Comparison of ENCODE assay signal across 8 mouse cellular contexts in the genomic region with DNA sequence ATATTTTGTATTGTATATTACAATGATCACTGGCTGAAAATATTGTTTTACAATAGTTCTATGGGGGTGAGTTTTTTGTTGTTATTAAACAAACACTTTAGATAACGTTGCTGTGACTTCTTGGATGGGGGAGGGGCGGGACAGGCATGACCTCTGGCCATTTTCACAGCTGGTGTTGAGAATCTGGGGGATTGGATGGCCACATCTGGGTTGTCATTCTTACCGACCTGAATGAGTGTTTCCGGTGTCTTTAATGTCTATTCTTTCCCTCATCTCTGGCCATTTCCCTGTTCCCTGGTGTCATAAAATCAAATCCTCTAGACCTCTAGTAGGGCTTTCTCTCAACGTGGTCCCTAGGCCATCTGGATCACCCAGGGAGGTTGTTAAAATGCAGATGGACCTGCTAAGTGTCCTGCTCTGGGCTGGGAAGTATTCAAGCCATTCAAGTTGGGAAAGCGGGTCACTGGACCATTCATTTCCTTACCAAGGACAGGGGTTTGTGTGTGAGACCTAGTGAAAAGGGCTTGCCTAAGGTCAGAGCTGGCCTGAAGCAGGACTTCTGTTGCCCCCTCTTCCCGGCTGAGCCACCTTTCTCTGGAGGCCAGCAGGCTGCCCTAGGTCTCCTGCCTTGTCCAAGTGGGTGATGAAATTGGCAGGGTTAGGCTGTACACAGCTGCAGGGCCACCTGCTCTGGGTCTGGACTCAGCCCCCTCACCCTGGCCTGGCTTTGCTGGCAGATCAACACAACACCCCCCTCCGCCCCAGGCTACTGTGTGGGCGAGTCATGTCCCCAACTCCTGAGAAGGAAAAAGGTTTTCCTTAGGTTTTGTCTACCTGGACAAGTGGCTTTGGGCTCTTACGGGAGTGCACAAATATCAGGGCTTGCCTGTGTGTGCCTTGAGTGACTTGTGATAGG. TPM values are rescaled to one million over a fixed set of nuclear protein-coding genes. Genes with fewer than 3 reads are reported as not detected.
DNase-seq lines count a peak whose midpoint lies in the region; ATAC-seq and TF ChIP-seq lines count a peak whose summit lies in the region.

No protein-coding gene starts in this region.

- no peak for ATAC-seq in forebrain, embryonic 11.5 days (replicated peaks; ENCODE audit: low FRiP score)
- ATAC-seq in hindbrain, embryonic 15.5 days (ENCODE audit: low FRiP score, low read depth): no peak
- no peak for ATAC-seq in lung, embryonic 16.5 days (ENCODE audit: low read depth)

- H3K27me3 ChIP-seq in ES-Bruce4 (ENCODE audit: control insufficient read depth, insufficient read depth, low read length, poor library complexity, severe bottlenecking): no peaks in the 10 kb centered on the region
- peaks cover 5% of the 10 kb centered on the region for H3K27me3 ChIP-seq in forebrain, embryonic 11.5 days (ENCODE audit: control insufficient read depth, insufficient read depth, low read length)
- H3K27me3 ChIP-seq in hindbrain, embryonic 15.5 days: no peaks in the 10 kb centered on the region
- no peaks in the 10 kb centered on the region for H3K27me3 ChIP-seq in lung, embryonic 16.5 days (ENCODE audit: control insufficient read depth, insufficient read depth, low read depth, low read length)

- H3K9me3 ChIP-seq in ES-Bruce4 (replicated peaks; ENCODE audit: control insufficient read depth, insufficient read depth, low read length, poor library complexity, severe bottlenecking): no peaks in the 10 kb centered on the region
- H3K9me3 ChIP-seq in forebrain, embryonic 11.5 days (ENCODE audit: control insufficient read depth, low read length): no peaks in the 10 kb centered on the region
- no peaks in the 10 kb centered on the region for H3K9me3 ChIP-seq in hindbrain, embryonic 15.5 days
- H3K9me3 ChIP-seq in lung, embryonic 16.5 days (ENCODE audit: control insufficient read depth, low read length): no peaks in the 10 kb centered on the region

- TF ChIP-seq EP300 in ES-Bruce4 (IDR thresholded peaks at IDR 0.05; ENCODE audit: insufficient read depth, low read depth, low read length): no peak

- H3K27ac ChIP-seq in ES-Bruce4 (ENCODE audit: insufficient read depth, low read length): 0 out of 2 replicates have a peak overlapping the region, but pooled peaks have one; percentile 15
- H3K27ac ChIP-seq in forebrain, embryonic 11.5 days (ENCODE audit: low read depth, low read length): peak overlapping the region; percentile 41; the same call in 1 of the 2 replicates
- peak overlapping the region; percentile 68 for H3K27ac ChIP-seq in hindbrain, embryonic 15.5 days (replicated peaks)
- H3K27ac ChIP-seq in lung, embryonic 16.5 days (ENCODE audit: low read length): peak overlapping the region; percentile 98

- peak overlapping the region; percentile 8; the same call in 1 of the 2 replicates for H3K9ac ChIP-seq in ES-Bruce4 (ENCODE audit: low read depth, poor library complexity, severe bottlenecking)
- peak overlapping the region; percentile 80 for H3K9ac ChIP-seq in forebrain, embryonic 11.5 days (ENCODE audit: low read length)
- H3K9ac ChIP-seq in hindbrain, embryonic 15.5 days: peak overlapping the region; percentile 30
- H3K9ac ChIP-seq in lung, embryonic 16.5 days (ENCODE audit: low read length): peak overlapping the region; percentile 90

- 19% methylated on average over 10 of the region's 10 CpGs for WGBS in forebrain, embryonic 11.5 days
- WGBS in hindbrain, embryonic 15.5 days: 11% methylated on average over 10 of the region's 10 CpGs
- WGBS in lung, embryonic 16.5 days: 9% methylated on average over 10 of the region's 10 CpGs

- peak overlapping the region; percentile 94 for H3K4me2 ChIP-seq in forebrain, embryonic 11.5 days (ENCODE audit: low read depth, low read length, severe bottlenecking)
- peak overlapping the region; percentile 75 for H3K4me2 ChIP-seq in hindbrain, embryonic 15.5 days
- peak overlapping the region; percentile 93 for H3K4me2 ChIP-seq in lung, embryonic 16.5 days (ENCODE audit: low read depth, low read length)

- TF ChIP-seq CTCF in ES-Bruce4 (IDR thresholded peaks at IDR 0.05; ENCODE audit: low read depth, low read length): no peak

- peak; percentile 70 for DNase-seq in 3134 (ENCODE audit: extremely low read depth, insufficient read length, low spot score)
- peak; percentile 59 for DNase-seq in forebrain, embryonic 11.5 days (ENCODE audit: low spot score)
- DNase-seq in frontal cortex, postnatal 10 days (ENCODE audit: low spot score in 2 of 2): no peak
- no peak for DNase-seq in thymus, postnatal 0 days (ENCODE audit: low spot score)
- no peak for DNase-seq in spleen, adult 12 weeks (ENCODE audit: low spot score)

- peak overlapping the region; percentile 36; the same call in 1 of the 2 replicates for H3K4me3 ChIP-seq in ES-Bruce4 (ENCODE audit: low read depth, low read length)
- H3K4me3 ChIP-seq in forebrain, embryonic 11.5 days (ENCODE audit: low read depth, low read length): peak overlapping the region; percentile 58
- peak overlapping the region; percentile 47 for H3K4me3 ChIP-seq in hindbrain, embryonic 15.5 days
- H3K4me3 ChIP-seq in lung, embryonic 16.5 days (ENCODE audit: low read length): peak overlapping the region; percentile 78

- peaks cover 7% of the 10 kb centered on the region for H3K4me1 ChIP-seq in ES-Bruce4 (ENCODE audit: control insufficient read depth, insufficient read depth, low read length)
- H3K4me1 ChIP-seq in forebrain, embryonic 11.5 days (replicated peaks; ENCODE audit: control insufficient read depth, insufficient read depth, low read length): peaks cover 28% of the 10 kb centered on the region
- H3K4me1 ChIP-seq in hindbrain, embryonic 15.5 days (replicated peaks): peaks cover 63% of the 10 kb centered on the region
- peaks cover 59% of the 10 kb centered on the region for H3K4me1 ChIP-seq in lung, embryonic 16.5 days (replicated peaks; ENCODE audit: control insufficient read depth, insufficient read depth, low read length)

- no peaks in the 10 kb centered on the region for H3K36me3 ChIP-seq in ES-Bruce4 (ENCODE audit: control insufficient read depth, insufficient read depth, low read length, poor library complexity, severe bottlenecking)
- no peaks in the 10 kb centered on the region for H3K36me3 ChIP-seq in forebrain, embryonic 11.5 days (ENCODE audit: control insufficient read depth, insufficient read depth, low read length)
- H3K36me3 ChIP-seq in hindbrain, embryonic 15.5 days: no peaks in the 10 kb centered on the region
- H3K36me3 ChIP-seq in lung, embryonic 16.5 days (ENCODE audit: control insufficient read depth, insufficient read depth, low read length): no peaks in the 10 kb centered on the region

- no peak for TF ChIP-seq POLR2A in ES-Bruce4 (IDR thresholded peaks at IDR 0.05; ENCODE audit: insufficient read depth, low read length)

RNA-seq across cellular contexts. Expression of gene Id1, which starts 1.5 kb away (rescaled TPM):
- 19.0 and 20.5 TPM in 2 replicates for polyA plus RNA-seq in ES-Bruce4 (2011; ENCODE audit: insufficient read depth, insufficient read length, low read depth, missing spikeins)
- polyA plus RNA-seq in forebrain, embryonic 11.5 days (2014; fragmentation: Nextera tagmentation; extraction: Ambion mirVana): 51.1 and 53.1 TPM in 2 replicates
- polyA plus RNA-seq in hindbrain, embryonic 15.5 days (2015; fragmentation: Nextera tagmentation; extraction: Ambion mirVana): 55.3 and 57.5 TPM in 2 replicates
- 186 and 189 TPM in 2 replicates for polyA plus RNA-seq in lung, embryonic 16.5 days (2015; fragmentation: Nextera tagmentation; extraction: Ambion mirVana)
- 22.9 and 23.9 TPM in 2 replicates for polyA plus RNA-seq in thymus, postnatal 0 days (2015; fragmentation: Nextera tagmentation; extraction: Ambion mirVana)

RNA-seq across cellular contexts. Expression of gene Cox4i2, which starts 16.4 kb away (rescaled TPM):
- 0.94 and 1.1 TPM in 2 replicates for polyA plus RNA-seq in ES-Bruce4 (2011; ENCODE audit: insufficient read depth, insufficient read length, low read depth, missing spikeins)
- polyA plus RNA-seq in forebrain, embryonic 11.5 days (2014; fragmentation: Nextera tagmentation; extraction: Ambion mirVana): 4.6 and 5.5 TPM in 2 replicates
- 6.3 TPM in 2 replicates for polyA plus RNA-seq in hindbrain, embryonic 15.5 days (2015; fragmentation: Nextera tagmentation; extraction: Ambion mirVana)
- polyA plus RNA-seq in lung, embryonic 16.5 days (2015; fragmentation: Nextera tagmentation; extraction: Ambion mirVana): 99.6 and 104 TPM in 2 replicates
- 5.6 and 6.5 TPM in 2 replicates for polyA plus RNA-seq in thymus, postnatal 0 days (2015; fragmentation: Nextera tagmentation; extraction: Ambion mirVana)

RNA-seq across cellular contexts. Expression of gene Mcts2, which starts 50.7 kb away (rescaled TPM):
- 31.2 and 31.5 TPM in 2 replicates for polyA plus RNA-seq in ES-Bruce4 (2011; ENCODE audit: insufficient read depth, insufficient read length, low read depth, missing spikeins)
- 37.9 and 39.5 TPM in 2 replicates for polyA plus RNA-seq in forebrain, embryonic 11.5 days (2014; fragmentation: Nextera tagmentation; extraction: Ambion mirVana)
- 32.6 and 37.3 TPM in 2 replicates for polyA plus RNA-seq in hindbrain, embryonic 15.5 days (2015; fragmentation: Nextera tagmentation; extraction: Ambion mirVana)
- polyA plus RNA-seq in lung, embryonic 16.5 days (2015; fragmentation: Nextera tagmentation; extraction: Ambion mirVana): 26.1 and 27.4 TPM in 2 replicates
- polyA plus RNA-seq in thymus, postnatal 0 days (2015; fragmentation: Nextera tagmentation; extraction: Ambion mirVana): 15.6 and 17.2 TPM in 2 replicates

Comparison
In these comparisons a context has a peak if more than half of its experiments do, and no peak if none do; other contexts are left out.
1. DNase-seq: peak in 3134 (single experiment) and forebrain, embryonic 11.5 days (single experiment); none in frontal cortex, postnatal 10 days (0 of 2), thymus, postnatal 0 days (single experiment) and spleen, adult 12 weeks (single experiment).
2. H3K27ac ChIP-seq: peak in every context shown above with its lines; median percentile 98 in lung, embryonic 16.5 days; 68 in hindbrain, embryonic 15.5 days; 41 in forebrain, embryonic 11.5 days; 15 in ES-Bruce4.
3. H3K9ac ChIP-seq: peak in every context shown above with its lines; median percentile 90 in lung, embryonic 16.5 days; 80 in forebrain, embryonic 11.5 days; 30 in hindbrain, embryonic 15.5 days; 8 in ES-Bruce4.
4. RNA of gene Cox4i2, which starts 16.4 kb away (polyA plus RNA-seq): 99.6 to 104 TPM in lung, embryonic 16.5 days; 5.6 to 6.5 TPM in thymus, postnatal 0 days, 6.3 TPM in hindbrain, embryonic 15.5 days, 4.6 to 5.5 TPM in forebrain, embryonic 11.5 days and 0.94 to 1.1 TPM in ES-Bruce4; every median in the first group is over 10 times any median in the second.
5. Peak in every context shown above with its lines, with median percentiles within 50 percentile points of each other: H3K4me3 ChIP-seq and H3K4me2 ChIP-seq.